Mouse (Mus musculus): ENCODE data around the gene Rin2. TPM values are rescaled to one million over a fixed set of nuclear protein-coding genes. Genes with fewer than 3 reads are reported as not detected.
"Not testable (repeated sequence)": the region's sequence is repeated elsewhere in the genome, so short reads cannot be mapped to it uniquely, and the experiment has no call there.

The Rin2 gene
- total and polyA plus RNA-seq, 2 experiments from 2014 or later: 13.1 to 16.8 TPM

- WGBS: under 1% methylated on average over 68 of the region's 68 CpGs
- peak; percentile 99 for ATAC-seq (ENCODE audit: insufficient read depth, low read depth)
Measured at GRCm38 (mm10) chr2:145903061-145903901, 228.3 kb downstream of the Rin2 start.

GRCm38 (mm10) chr2:145903983-145904616 lies 229.1 kb downstream of the Rin2 start:
- no peak for ATAC-seq (ENCODE audit: insufficient read depth, low read depth)
- 20% methylated on average over 12 of the region's 12 CpGs for WGBS
- no peaks in the 10 kb centered on the region for H3K27me3 ChIP-seq (ENCODE audit: control insufficient read depth, insufficient read depth, low read length)
- DNase-seq (ENCODE audit: low spot score): no peak
- H3K4me2 ChIP-seq (ENCODE audit: low read depth, low read length): peak overlapping the region; percentile 69
- peak overlapping the region; percentile 97 for H3K4me3 ChIP-seq (ENCODE audit: low read depth, low read length)
- no peaks in the 10 kb centered on the region for H3K9me3 ChIP-seq (replicated peaks; ENCODE audit: control insufficient read depth, low read length)
- H3K27ac ChIP-seq (ENCODE audit: low read depth): 0 out of 2 replicates have a peak overlapping the region, but pooled peaks have one; percentile 93
- H3K36me3 ChIP-seq (replicated peaks; ENCODE audit: control insufficient read depth, insufficient read depth, low read length): peaks cover 16% of the 10 kb centered on the region
- TF ChIP-seq EP300 (IDR thresholded peaks at IDR 0.05; ENCODE audit: low read depth): no peak
- TF ChIP-seq CTCF (IDR thresholded peaks at IDR 0.05; ENCODE audit: low read depth): no peak
- peak overlapping the region; percentile 94 for H3K9ac ChIP-seq (replicated peaks; ENCODE audit: low read depth, low read length)
- H3K4me1 ChIP-seq (ENCODE audit: control insufficient read depth, insufficient read depth): peaks cover 19% of the 10 kb centered on the region

More at GRCm38 (mm10) chr2:145903061-145903901, 228.3 kb downstream of the Rin2 start:
- Histone ChIP-seq H3K27me3 (ENCODE audit: control insufficient read depth, insufficient read depth, low read length) (no peaks in the 10 kb centered on the region), H3K4me3 (ENCODE audit: low read depth, low read length) (peak overlapping the region; percentile 97), H3K4me1 (ENCODE audit: control insufficient read depth, insufficient read depth) (peaks cover 19% of the 10 kb centered on the region), H3K9me3 (replicated peaks; ENCODE audit: control insufficient read depth, low read length) (no peaks in the 10 kb centered on the region), H3K27ac (ENCODE audit: low read depth) (peak overlapping the region; percentile 93), H3K9ac (replicated peaks; ENCODE audit: low read depth, low read length) (peak overlapping the region; percentile 94), H3K4me2 (ENCODE audit: low read depth, low read length) (peak overlapping the region; percentile 69), H3K36me3 (replicated peaks; ENCODE audit: control insufficient read depth, insufficient read depth, low read length) (peaks cover 9% of the 10 kb centered on the region; the same call in 1 of the 2 replicates)
- DNase-seq (ENCODE audit: low spot score): peak; percentile 88
- TF ChIP-seq CTCF (IDR thresholded peaks at IDR 0.05; ENCODE audit: low read depth) (peak; percentile 54), EP300 (IDR thresholded peaks at IDR 0.05; ENCODE audit: low read depth) (no peak)

- WGBS: 60% methylated on average over 6 of the region's 6 CpGs
- ATAC-seq (ENCODE audit: insufficient read depth, low read depth) (no peak), DNase-seq (ENCODE audit: low spot score) (no peak)
- no peak overlapping the region for H3K27ac ChIP-seq (ENCODE audit: low read depth)
- peak overlapping the region; percentile 69; the same call in 1 of the 2 replicates for H3K4me2 ChIP-seq (ENCODE audit: low read depth, low read length)
- H3K9me3 ChIP-seq (replicated peaks; ENCODE audit: control insufficient read depth, low read length): no peaks in the 10 kb centered on the region
- H3K27me3 ChIP-seq (ENCODE audit: control insufficient read depth, insufficient read depth, low read length): no peaks in the 10 kb centered on the region
- peaks cover 19% of the 10 kb centered on the region for H3K4me1 ChIP-seq (ENCODE audit: control insufficient read depth, insufficient read depth)
- TF ChIP-seq EP300 (IDR thresholded peaks at IDR 0.05; ENCODE audit: low read depth) (no peak), CTCF (IDR thresholded peaks at IDR 0.05; ENCODE audit: low read depth) (no peak)
- no peak overlapping the region for H3K4me3 ChIP-seq (ENCODE audit: low read depth, low read length)
- H3K9ac ChIP-seq (replicated peaks; ENCODE audit: low read depth, low read length): no peak overlapping the region
- H3K36me3 ChIP-seq (replicated peaks; ENCODE audit: control insufficient read depth, insufficient read depth, low read length): peaks cover 24% of the 10 kb centered on the region
Measured at GRCm38 (mm10) chr2:145905156-145905555, 230.1 kb downstream of the Rin2 start.

- not testable (repeated sequence) for ATAC-seq (ENCODE audit: insufficient read depth, low read depth); H3K9ac ChIP-seq (replicated peaks; ENCODE audit: low read depth, low read length); H3K27me3 ChIP-seq (ENCODE audit: control insufficient read depth, insufficient read depth, low read length); DNase-seq (ENCODE audit: low spot score); H3K9me3 ChIP-seq (replicated peaks; ENCODE audit: control insufficient read depth, low read length); H3K4me2 ChIP-seq (ENCODE audit: low read depth, low read length); H3K27ac ChIP-seq (ENCODE audit: low read depth); H3K4me3 ChIP-seq (ENCODE audit: low read depth, low read length)
- WGBS: 35% methylated on average over 4 of the region's 4 CpGs
- Histone ChIP-seq H3K36me3 (replicated peaks; ENCODE audit: control insufficient read depth, insufficient read depth, low read length) (peaks cover 29% of the 10 kb centered on the region), H3K4me1 (ENCODE audit: control insufficient read depth, insufficient read depth) (peaks cover 19% of the 10 kb centered on the region)
Measured at GRCm38 (mm10) chr2:145905884-145906283, 230.9 kb downstream of the Rin2 start.

GRCm38 (mm10) chr2:145920941-145921650 lies 246.1 kb downstream of the Rin2 start:
- no peaks in the 10 kb centered on the region for H3K4me1 ChIP-seq (ENCODE audit: control insufficient read depth, insufficient read depth)
- H3K36me3 ChIP-seq (replicated peaks; ENCODE audit: control insufficient read depth, insufficient read depth, low read length): peaks cover 92% of the 10 kb centered on the region
- H3K9ac ChIP-seq (replicated peaks; ENCODE audit: low read depth, low read length): no peak overlapping the region
- ATAC-seq (ENCODE audit: insufficient read depth, low read depth): no peak
- H3K27me3 ChIP-seq (ENCODE audit: control insufficient read depth, insufficient read depth, low read length): no peaks in the 10 kb centered on the region
- H3K4me3 ChIP-seq (ENCODE audit: low read depth, low read length): no peak overlapping the region
- peak; percentile 10; the same call in 1 of the 2 replicates for TF ChIP-seq CTCF (IDR thresholded peaks at IDR 0.05; ENCODE audit: low read depth)
- no peak for TF ChIP-seq EP300 (IDR thresholded peaks at IDR 0.05; ENCODE audit: low read depth)
- no peak overlapping the region for H3K27ac ChIP-seq (ENCODE audit: low read depth)
- no peaks in the 10 kb centered on the region for H3K9me3 ChIP-seq (replicated peaks; ENCODE audit: control insufficient read depth, low read length)
- H3K4me2 ChIP-seq (ENCODE audit: low read depth, low read length): no peak overlapping the region
- 88% methylated on average over 8 of the region's 8 CpGs for WGBS
- DNase-seq (ENCODE audit: low spot score): no peak
